ENCODE assay signal across 19 mouse cellular contexts in genomic region chr3:28371583-28371982, GRCm38 (mm10).
DNase-seq lines count a peak whose midpoint lies in the region; TF ChIP-seq lines count a peak whose summit lies in the region.
"Had no signal": no experiment of that assay in that cellular context is flagged by ENCODE, and none has a peak within 500 bp of the region (broad histone marks: within the 10 kb centered on the region; RNA-seq: fewer than 3 reads in every experiment).

No protein-coding gene starts in this region.

- 56% methylated on average over 1 of the region's 1 CpGs for WGBS in lung, adult 2 months

- DNase-seq in gastrocnemius, adult 2 months, result peak; percentile 68
- no peak for DNase-seq in gastrocnemius, postnatal 4 days (ENCODE audit: low spot score in 2 of 2)
- peak; percentile 24 for DNase-seq in lung, postnatal 14 days
- no peak for DNase-seq in lung, adult 2 months
- peak; percentile 40 for DNase-seq in heart, postnatal 25 days (ENCODE audit: low spot score)
- no peak for DNase-seq in embryo, embryonic 9.5 days (ENCODE audit: extremely low spot score)
- no peak for DNase-seq in layer of hippocampus, postnatal 36 days
- DNase-seq: adrenal gland, postnatal 14 days; cerebellum, postnatal 10 days; forebrain, postnatal 0 days; liver, embryonic 13.5 days; right cerebral cortex, postnatal 25 days; thymus, postnatal 14 days had no signal

- no peak for TF ChIP-seq CTCF in gastrocnemius, adult 2 months (IDR thresholded peaks at IDR 0.05)
- no peak for TF ChIP-seq CTCF in lung, adult 2 months (IDR thresholded peaks at IDR 0.05; ENCODE audit: insufficient read depth, low read length)

- H3K4me1 ChIP-seq in lung, adult 2 months (ENCODE audit: control insufficient read depth, insufficient read depth, low read length), result peaks cover 13% of the 10 kb centered on the region
- H3K4me1 ChIP-seq: embryonic facial prominence, embryonic 15.5 days; hindbrain, embryonic 10.5 days; kidney, embryonic 15.5 days; liver, embryonic 13.5 days; midbrain, embryonic 10.5 days had no signal

- TF ChIP-seq POLR2A in lung, adult 2 months (IDR thresholded peaks at IDR 0.05; ENCODE audit: borderline replicate concordance, extremely low read depth, low read depth, low read length), result no peak

- H3K27ac ChIP-seq in gastrocnemius, adult 2 months, result peak overlapping the region; percentile 77
- H3K27ac ChIP-seq: embryonic facial prominence, embryonic 15.5 days; hindbrain, embryonic 10.5 days; hindbrain, postnatal 0 days; kidney, embryonic 15.5 days; liver, embryonic 13.5 days; midbrain, embryonic 10.5 days; stomach, postnatal 0 days had no signal

- H3K4me3 ChIP-seq in gastrocnemius, adult 2 months, result no peak overlapping the region
- no peak overlapping the region for H3K4me3 ChIP-seq in lung, adult 2 months (replicated peaks; ENCODE audit: extremely low read depth, low read depth, low read length)
- H3K4me3 ChIP-seq: embryonic facial prominence, embryonic 15.5 days; hindbrain, embryonic 10.5 days; kidney, embryonic 15.5 days; liver, embryonic 13.5 days; midbrain, embryonic 10.5 days had no signal

- intact Hi-C loops in gastrocnemius, adult 2 months (cut with DNase I), result loop anchor here (5.0 kb wide), 2 partner anchors 36 to 109 kb away; partner anchors contain the start of gene Tnik
- intact Hi-C loops in heart, postnatal 25 days (cut with DNase I), result no loop called here

Comparison
In these comparisons a context has a peak if more than half of its experiments do, and no peak if none do; other contexts are left out.
1. DNase-seq: peak in gastrocnemius, adult 2 months (single experiment), lung, postnatal 14 days (single experiment) and heart, postnatal 25 days (single experiment); none in gastrocnemius, postnatal 4 days (0 of 2), lung, adult 2 months (single experiment), embryo, embryonic 9.5 days (single experiment) and layer of hippocampus, postnatal 36 days (0 of 2).